Mouse (Mus musculus) testis, adult 2 months (tissue): ENCODE measurements around the gene Pnpla1.

Experiments used
- CTCF ChIP-seq: fragments of 200-500 bp; IDR thresholded peaks from 2 replicates; pipeline ENCODE4 v1.5.1; 2012; ENCODE audit warnings: low read depth, mild to moderate bottlenecking, inconsistent platforms, low read length, moderate library complexity; ENCODE audit not compliant: control insufficient read depth, insufficient read depth, insufficient replicate concordance
- POLR2A ChIP-seq: fragments of 200-500 bp; IDR thresholded peaks from 2 replicates; pipeline ENCODE4 v1.6.1; 2012; ENCODE audit warnings: low read depth, mild to moderate bottlenecking, inconsistent platforms, low read length, moderate library complexity; ENCODE audit not compliant: control insufficient read depth

DNA sequence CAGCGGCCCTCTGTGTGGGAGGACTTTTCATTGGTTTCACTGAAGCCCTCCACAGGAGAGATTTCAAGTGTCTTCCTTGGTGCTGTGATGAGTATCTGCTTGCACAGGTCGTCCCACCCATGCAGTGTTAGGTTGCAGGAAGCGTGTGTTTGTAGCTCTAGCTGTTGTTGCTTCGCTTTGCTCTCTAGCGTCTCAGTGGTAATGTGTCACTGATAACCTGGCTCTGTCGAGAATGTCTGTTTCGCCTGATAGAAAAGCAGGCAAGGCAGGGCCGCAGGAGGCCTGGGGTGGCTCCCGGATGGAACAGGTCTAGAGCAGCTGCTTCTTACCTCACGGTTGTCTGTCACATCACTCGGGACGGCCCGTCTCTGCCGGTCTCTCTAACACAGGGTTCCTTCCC, 29.1 kb upstream of the Pnpla1 start:
- TF ChIP-seq CTCF (no peak), POLR2A (no peak)
